Comparison of ENCODE assay signal across 8 mouse cellular contexts in genomic region chr11:109619055-109619454, GRCm38 (mm10). TPM values are rescaled to one million over a fixed set of nuclear protein-coding genes. Genes with fewer than 3 reads are reported as not detected.
DNase-seq lines count a peak whose midpoint lies in the region; ATAC-seq and TF ChIP-seq lines count a peak whose summit lies in the region.
"Not testable (repeated sequence)": the region's sequence is repeated elsewhere in the genome, so short reads cannot be mapped to it uniquely, and the experiment has no call there.

No protein-coding gene starts in this region.

- not testable (repeated sequence) for H3K9me3 ChIP-seq in ES-Bruce4 (replicated peaks; ENCODE audit: control insufficient read depth, insufficient read depth, low read length, poor library complexity, severe bottlenecking); embryonic facial prominence, embryonic 11.5 days (replicated peaks; ENCODE audit: control insufficient read depth, low read length)

- TF ChIP-seq CTCF in ES-Bruce4 (IDR thresholded peaks at IDR 0.05; ENCODE audit: low read depth, low read length) = peak; percentile 18
- TF ChIP-seq CTCF in lung, adult 2 months (IDR thresholded peaks at IDR 0.05; ENCODE audit: insufficient read depth, low read length) = peak; percentile 52

- H3K4me1 ChIP-seq in ES-Bruce4 (ENCODE audit: control insufficient read depth, insufficient read depth, low read length); embryonic facial prominence, embryonic 11.5 days (ENCODE audit: control insufficient read depth, insufficient read depth, low read length); lung, adult 2 months (ENCODE audit: control insufficient read depth, insufficient read depth, low read length): not testable (repeated sequence)

- not testable (repeated sequence) for TF ChIP-seq POLR2A in ES-Bruce4 (IDR thresholded peaks at IDR 0.05; ENCODE audit: insufficient read depth, low read length); lung, adult 2 months (IDR thresholded peaks at IDR 0.05; ENCODE audit: borderline replicate concordance, extremely low read depth, low read depth, low read length)

- H3K27ac ChIP-seq in ES-Bruce4 (ENCODE audit: insufficient read depth, low read length); embryonic facial prominence, embryonic 11.5 days (replicated peaks; ENCODE audit: low read depth, low read length): not testable (repeated sequence)

- H3K4me3 ChIP-seq in ES-Bruce4 (ENCODE audit: low read depth, low read length); embryonic facial prominence, embryonic 11.5 days (ENCODE audit: low read depth, low read length); lung, adult 2 months (replicated peaks; ENCODE audit: extremely low read depth, low read depth, low read length): not testable (repeated sequence)

- H3K9ac ChIP-seq in ES-Bruce4 (ENCODE audit: low read depth, poor library complexity, severe bottlenecking); embryonic facial prominence, embryonic 11.5 days (replicated peaks; ENCODE audit: low read length): not testable (repeated sequence)

- not testable (repeated sequence) for H3K4me2 ChIP-seq in embryonic facial prominence, embryonic 11.5 days (ENCODE audit: low read depth, low read length)

- not testable (repeated sequence) for ATAC-seq in embryonic facial prominence, embryonic 11.5 days (replicated peaks; ENCODE audit: insufficient number of reproducible peaks, low FRiP score, low TSS enrichment, low read depth)

- TF ChIP-seq EP300 in ES-Bruce4 (IDR thresholded peaks at IDR 0.05; ENCODE audit: insufficient read depth, low read depth, low read length) = not testable (repeated sequence)

- not testable (repeated sequence) for H3K36me3 ChIP-seq in ES-Bruce4 (ENCODE audit: control insufficient read depth, insufficient read depth, low read length, poor library complexity, severe bottlenecking); embryonic facial prominence, embryonic 11.5 days (replicated peaks; ENCODE audit: control insufficient read depth, insufficient read depth, low read depth, low read length)

- intact Hi-C loops in heart, postnatal 10 days (cut with DNase I) = loop anchor here (2.0 to 10.0 kb wide), 2 partner anchors 30 to 374 kb away; no protein-coding TSS in a partner anchor

- DNase-seq in brain, adult 2 months (ENCODE audit: low read depth, low spot score) = peak; percentile 91
- DNase-seq in embryonic facial prominence, embryonic 11.5 days (ENCODE audit: low spot score) = peak; percentile 60
- peak; percentile 59 to 80 for DNase-seq in heart, postnatal 10 days
- peak; percentile 27 to 73 for DNase-seq in layer of hippocampus, adult 18-20 months (ENCODE audit: low spot score in 2 of 2)
- DNase-seq in lung, adult 2 months = peak; percentile 52
- peak; percentile 80 for DNase-seq in retina, embryonic 14.5 days (ENCODE audit: low spot score)
- peak; percentile 44 to 54 for DNase-seq in thymus, postnatal 36 days

- H3K27me3 ChIP-seq in ES-Bruce4 (ENCODE audit: control insufficient read depth, insufficient read depth, low read length, poor library complexity, severe bottlenecking); embryonic facial prominence, embryonic 11.5 days (ENCODE audit: control insufficient read depth, insufficient read depth, low read length): not testable (repeated sequence)

- WGBS in embryonic facial prominence, embryonic 11.5 days = 34% methylated on average over 8 of the region's 8 CpGs
- WGBS in lung, adult 2 months = 35% methylated on average over 8 of the region's 8 CpGs

RNA-seq across cellular contexts. Expression of gene Wipi1, which starts 7.3 kb away (rescaled TPM):
- 26.9 and 27.7 TPM in 2 replicates for polyA plus RNA-seq in ES-Bruce4 (2011; ENCODE audit: insufficient read depth, insufficient read length, low read depth, missing spikeins)
- polyA plus RNA-seq in embryonic facial prominence, embryonic 11.5 days (2014; fragmentation: Nextera tagmentation; extraction: Ambion mirVana) = 16.3 and 18.5 TPM in 2 replicates
- 100 to 1,000 TPM; 101 to 112 TPM for total RNA-seq in heart, postnatal 10 days (2021)
- 10 to 100 TPM; 21.1 to 21.6 TPM for total RNA-seq in layer of hippocampus, adult 18-20 months (2021)
- polyA plus RNA-seq in lung, adult 2 months (2012; rRNA removed) = 16.3 and 20.3 TPM in 2 replicates

RNA-seq across cellular contexts. Expression of gene Prkar1a, which starts 30.1 kb away (rescaled TPM):
- 91.8 and 98.3 TPM in 2 replicates for polyA plus RNA-seq in ES-Bruce4 (2011; ENCODE audit: insufficient read depth, insufficient read length, low read depth, missing spikeins)
- polyA plus RNA-seq in embryonic facial prominence, embryonic 11.5 days (2014; fragmentation: Nextera tagmentation; extraction: Ambion mirVana) = 437 and 456 TPM in 2 replicates
- total RNA-seq in heart, postnatal 10 days (2021) = 100 to 1,000 TPM; 550 to 591 TPM
- 100 to 1,000 TPM; 567 to 586 TPM for total RNA-seq in layer of hippocampus, adult 18-20 months (2021)
- polyA plus RNA-seq in lung, adult 2 months (2012; rRNA removed) = 110 and 128 TPM in 2 replicates
